Mouse (Mus musculus) midbrain, embryonic 11.5 days (tissue): ENCODE results near the gene Jak3. TPM values are rescaled to one million over a fixed set of nuclear protein-coding genes. Genes with fewer than 3 reads are reported as not detected.

Source experiments
- ATAC-seq: fragments of 200-750 bp; cut with Nextera tagmentation; 2 replicates; pipeline ENCODE4 v1.8.0; 2017; ENCODE audit warnings: moderate TSS enrichment, moderate library complexity; ENCODE audit not compliant: low FRiP score
- DNase-seq: peaks from one replicate; pipeline ENCODE4 v3.0.0; 2015; ENCODE audit warnings: low spot score; ENCODE audit errors: missing footprints
- H3K27ac ChIP-seq: fragments of 300-500 bp; sonication (generic); 2 replicates; pipeline ENCODE4 v1.5.1; 2014; ENCODE audit warnings: low read depth, low read length
- H3K27me3 ChIP-seq: fragments of 300-500 bp; sonication (generic); 2 replicates; pipeline ENCODE4 v1.6.1; 2014; ENCODE audit warnings: mild to moderate bottlenecking, low read length, moderate library complexity, mixed read lengths; ENCODE audit not compliant: control insufficient read depth, insufficient read depth
- H3K36me3 ChIP-seq: fragments of 300-500 bp; sonication (generic); 2 replicates; pipeline ENCODE4 v1.6.1; 2014; ENCODE audit warnings: mild to moderate bottlenecking, low read length, moderate library complexity, mixed read lengths; ENCODE audit not compliant: control insufficient read depth, insufficient read depth
- H3K4me1 ChIP-seq: fragments of 300-500 bp; sonication (generic); 2 replicates; pipeline ENCODE4 v1.6.1; 2014; ENCODE audit warnings: low read length; ENCODE audit not compliant: control insufficient read depth, insufficient read depth
- H3K4me2 ChIP-seq: fragments of 300-500 bp; sonication (generic); 2 replicates; pipeline ENCODE4 v1.6.1; 2014; ENCODE audit warnings: mild to moderate bottlenecking, moderate library complexity
- H3K4me3 ChIP-seq: fragments of 300-500 bp; sonication (generic); 2 replicates; pipeline ENCODE4 v1.5.1; 2014; ENCODE audit warnings: low read depth, low read length
- H3K9ac ChIP-seq: fragments of 300-500 bp; sonication (generic); 2 replicates; pipeline ENCODE4 v1.6.1; 2014; ENCODE audit warnings: low read length
- H3K9me3 ChIP-seq: fragments of 300-500 bp; sonication (generic); 2 replicates; pipeline ENCODE4 v1.6.1; 2016; ENCODE audit warnings: low read length; ENCODE audit not compliant: control insufficient read depth
- WGBS: fragments of 180-500 bp; shearing (Covaris S2); extraction: QIAGEN DNeasy Blood & Tissue Kit; methylation state at CpG from one replicate; pipeline ENCODE4 v1.1.7; 2014; 5-methylcytosine and 5-hydroxymethylcytosine counted together
- polyA plus RNA-seq: library from polyadenylated mRNA; unstranded; fragments of >200 nt; fragmentation: Nextera tagmentation; extraction: Ambion mirVana; gene quantifications from 2 replicates; pipeline ENCODE4 v1.2.1, GENCODE M21; 2014

Gene Jak3
- polyA plus RNA-seq, 1 experiment from 2014 or later = 1.7 TPM

GRCm38 (mm10) chr8:71633164-71633563 is 42.9 kb upstream of the Jak3 start:
- ATAC-seq = no peak

GRCm38 (mm10) chr8:71633981-71634667 is 42.0 kb upstream of the Jak3 start:
- peaks cover 7% of the 10 kb centered on the region for H3K4me1 ChIP-seq
- H3K27ac ChIP-seq = no peak overlapping the region; the same call in 1 of the 2 replicates
- H3K36me3 ChIP-seq = no peaks in the 10 kb centered on the region
- peaks cover 36% of the 10 kb centered on the region for H3K27me3 ChIP-seq
- WGBS = 3% methylated on average over 26 of the region's 26 CpGs
- peaks cover 6% of the 10 kb centered on the region; the same call in 1 of the 2 replicates for H3K9me3 ChIP-seq
- peak; percentile 57 for ATAC-seq
- peak overlapping the region; percentile 33; the same call in 1 of the 2 replicates for H3K9ac ChIP-seq
- H3K4me3 ChIP-seq = no peak overlapping the region
- DNase-seq = peak; percentile 93
- H3K4me2 ChIP-seq = peak overlapping the region; percentile 34

More at GRCm38 (mm10) chr8:71633164-71633563, 42.9 kb upstream of the Jak3 start:
- DNase-seq = peak; percentile 88
- peaks cover 11% of the 10 kb centered on the region for H3K4me1 ChIP-seq
- H3K4me3 ChIP-seq = no peak overlapping the region
- 7% methylated on average over 18 of the region's 22 CpGs for WGBS
- H3K27me3 ChIP-seq = peaks cover 36% of the 10 kb centered on the region
- H3K27ac ChIP-seq = no peak overlapping the region
- no peaks in the 10 kb centered on the region for H3K36me3 ChIP-seq
- H3K9ac ChIP-seq = no peak overlapping the region
- peaks cover 6% of the 10 kb centered on the region; the same call in 1 of the 2 replicates for H3K9me3 ChIP-seq
- H3K4me2 ChIP-seq = no peak overlapping the region

GRCm38 (mm10) chr8:71637149-71638095 is 38.7 kb upstream of the Jak3 start:
- Histone ChIP-seq H3K4me1 (no peaks in the 10 kb centered on the region), H3K36me3 (no peaks in the 10 kb centered on the region), H3K9me3 (peaks cover 6% of the 10 kb centered on the region; the same call in 1 of the 2 replicates), H3K9ac (no peak overlapping the region), H3K27ac (no peak overlapping the region), H3K4me2 (no peak overlapping the region), H3K4me3 (no peak overlapping the region), H3K27me3 (peaks cover 18% of the 10 kb centered on the region; the same call in 1 of the 2 replicates)
- ATAC-seq = no peak
- no peak for DNase-seq
- WGBS = 60% methylated on average over 8 of the region's 8 CpGs

GRCm38 (mm10) chr8:71638321-71638720 is 37.8 kb upstream of the Jak3 start:
- ATAC-seq (no peak), DNase-seq (no peak)
- WGBS = 72% methylated on average over 6 of the region's 6 CpGs
- H3K4me2 ChIP-seq = no peak overlapping the region
- H3K4me1 ChIP-seq = no peaks in the 10 kb centered on the region
- H3K4me3 ChIP-seq = no peak overlapping the region
- H3K9me3 ChIP-seq = no peaks in the 10 kb centered on the region
- H3K9ac ChIP-seq = no peak overlapping the region
- H3K36me3 ChIP-seq = no peaks in the 10 kb centered on the region
- peaks cover 13% of the 10 kb centered on the region; the same call in 1 of the 2 replicates for H3K27me3 ChIP-seq
- H3K27ac ChIP-seq = no peak overlapping the region

GRCm38 (mm10) chr8:71639318-71639717 is 36.8 kb upstream of the Jak3 start:
- Histone ChIP-seq H3K4me3 (no peak overlapping the region), H3K27ac (no peak overlapping the region), H3K9ac (no peak overlapping the region), H3K4me2 (no peak overlapping the region), H3K9me3 (no peaks in the 10 kb centered on the region), H3K4me1 (no peaks in the 10 kb centered on the region), H3K27me3 (peaks cover 4% of the 10 kb centered on the region; the same call in 1 of the 2 replicates), H3K36me3 (no peaks in the 10 kb centered on the region)
- DNase-seq (no peak), ATAC-seq (no peak)
- 87% methylated on average over 4 of the region's 4 CpGs for WGBS

- 84% methylated on average over 9 of the region's 9 CpGs for WGBS
- Histone ChIP-seq H3K27me3 (no peaks in the 10 kb centered on the region), H3K4me3 (no peak overlapping the region), H3K9ac (no peak overlapping the region), H3K4me1 (no peaks in the 10 kb centered on the region), H3K9me3 (no peaks in the 10 kb centered on the region), H3K27ac (no peak overlapping the region), H3K4me2 (no peak overlapping the region), H3K36me3 (no peaks in the 10 kb centered on the region)
- no peak for ATAC-seq
- no peak for DNase-seq
Measured at GRCm38 (mm10) chr8:71645510-71645909, 30.6 kb upstream of the Jak3 start.

- Histone ChIP-seq H3K27ac (no peak overlapping the region), H3K4me3 (no peak overlapping the region), H3K27me3 (peaks cover 40% of the 10 kb centered on the region), H3K4me2 (peak overlapping the region; percentile 42; the same call in 1 of the 2 replicates), H3K36me3 (no peaks in the 10 kb centered on the region), H3K4me1 (no peaks in the 10 kb centered on the region), H3K9me3 (no peaks in the 10 kb centered on the region), H3K9ac (0 out of 2 replicates have a peak overlapping the region, but pooled peaks have one; percentile 20)
- DNase-seq (peak; percentile 88), ATAC-seq (peak; percentile 49; the same call in 1 of the 2 replicates)
- whole genome bisulfite sequencing = 3% methylated on average over 24 of the region's 24 CpGs
Measured at GRCm38 (mm10) chr8:71654600-71654999, 21.5 kb upstream of the Jak3 start.

GRCm38 (mm10) chr8:71657816-71658215 is 18.3 kb upstream of the Jak3 start:
- no peak overlapping the region for H3K27ac ChIP-seq
- no peak for ATAC-seq
- H3K4me3 ChIP-seq = no peak overlapping the region
- H3K4me2 ChIP-seq = no peak overlapping the region
- no peaks in the 10 kb centered on the region for H3K36me3 ChIP-seq
- 19% methylated on average over 8 of the region's 9 CpGs for WGBS
- peaks cover 53% of the 10 kb centered on the region for H3K27me3 ChIP-seq
- DNase-seq = peak; percentile 72
- no peaks in the 10 kb centered on the region for H3K4me1 ChIP-seq
- H3K9ac ChIP-seq = no peak overlapping the region
- no peaks in the 10 kb centered on the region for H3K9me3 ChIP-seq
